Mouse (Mus musculus) cerebellum, adult 2 months (tissue): ENCODE data around the gene Serpinb6a.

ENCODE experiments used
- CTCF ChIP-seq: fragments of 200-500 bp; IDR thresholded peaks from 2 replicates; pipeline ENCODE4 v1.5.1; 2011; ENCODE audit warnings: low read depth, mild to moderate bottlenecking, control low read depth, low read length, moderate library complexity, borderline replicate concordance; ENCODE audit not compliant: insufficient read depth
- POLR2A ChIP-seq: fragments of 200-500 bp; IDR thresholded peaks from 2 replicates; pipeline ENCODE4 v1.6.1; 2011; ENCODE audit warnings: low read length, control low read depth, borderline replicate concordance; ENCODE audit not compliant: insufficient read depth

DNA sequence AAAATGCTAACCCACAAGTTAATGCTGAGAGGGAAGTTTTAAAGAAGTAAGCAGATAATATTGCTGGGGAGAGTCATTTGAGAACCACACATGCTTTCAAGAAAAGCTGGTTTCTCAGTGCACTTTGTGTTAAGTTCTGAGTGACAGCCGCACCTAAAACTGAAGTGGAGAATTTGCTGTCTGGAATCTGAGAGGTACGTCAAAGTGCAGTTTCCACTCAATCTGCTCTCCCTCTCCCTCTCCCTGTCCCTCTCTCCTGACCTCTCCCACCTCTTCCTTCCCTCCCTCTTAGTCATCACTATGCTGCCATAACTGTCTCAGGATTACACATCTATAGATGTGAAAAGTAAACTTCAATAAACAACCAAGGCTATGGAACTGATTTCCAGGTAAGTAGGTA lies 19.4 kb upstream of the Serpinb6a start:
- TF ChIP-seq CTCF (no peak), POLR2A (no peak)
